Mouse (Mus musculus) ES-E14 (cell line): ENCODE results near the gene Otop3.

Experiments
- CHD2 ChIP-seq: IDR thresholded peaks from 2 replicates; pipeline ENCODE4 v1.6.1; 2014; ENCODE audit warnings: mild to moderate bottlenecking, low read depth, low read length, inconsistent platforms
- HCFC1 ChIP-seq: IDR thresholded peaks from 2 replicates; pipeline ENCODE4 v1.6.1; 2012; ENCODE audit warnings: low read length, inconsistent platforms, borderline replicate concordance; ENCODE audit not compliant: insufficient read depth
- ZC3H11A ChIP-seq: IDR thresholded peaks from 2 replicates; pipeline ENCODE4 v1.6.1; 2012; ENCODE audit warnings: low read depth, mild to moderate bottlenecking, inconsistent platforms, low read length, borderline replicate concordance
- ZNF384 ChIP-seq: IDR thresholded peaks from 2 replicates; pipeline ENCODE4 v1.6.1; 2012; ENCODE audit warnings: low read depth, low read length, inconsistent platforms

DNA sequence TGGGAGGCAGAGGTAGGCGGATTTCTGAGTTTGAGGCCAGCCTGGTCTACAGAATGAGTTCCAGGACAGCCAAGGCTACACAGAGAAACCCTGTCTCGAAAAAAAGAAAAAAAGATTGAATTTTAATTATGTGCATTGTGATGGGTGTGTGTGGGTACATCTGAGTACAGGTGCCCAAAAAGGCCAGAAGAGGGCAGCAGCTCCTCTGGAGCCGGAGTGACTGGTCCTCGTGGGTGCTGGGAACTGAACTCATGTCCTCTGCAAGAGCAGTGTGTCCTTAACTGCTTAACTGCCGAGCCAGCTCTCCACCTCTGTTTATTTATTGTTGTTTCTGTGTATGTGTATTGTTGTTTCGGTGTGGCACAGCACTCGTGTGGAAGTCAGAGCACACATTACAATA lies 43.3 kb downstream of the Otop3 start:
- TF ChIP-seq ZC3H11A = no peak
- TF ChIP-seq HCFC1 = no peak
- TF ChIP-seq CHD2 = no peak
- no peak for TF ChIP-seq ZNF384
